9 mouse cellular contexts compared by ENCODE assay signal in genomic region chr9:107452552-107452951, GRCm38 (mm10). TPM values are rescaled to one million over a fixed set of nuclear protein-coding genes. Genes with fewer than 3 reads are reported as not detected.
DNase-seq lines count a peak whose midpoint lies in the region; ATAC-seq lines count a peak whose summit lies in the region.
"Had no signal": no experiment of that assay in that cellular context is flagged by ENCODE, and none has a peak within 500 bp of the region (broad histone marks: within the 10 kb centered on the region; RNA-seq: fewer than 3 reads in every experiment).

No protein-coding gene starts in this region.

- peak; percentile 25 for DNase-seq in liver
- no peak for DNase-seq in liver, embryonic 11.5 days (ENCODE audit: low spot score)
- DNase-seq in brain, adult 2 months (ENCODE audit: low read depth, low spot score) = peak; percentile 48
- DNase-seq in kidney, adult 9 months = peak; percentile 45
- no peak for DNase-seq in ovary, postnatal 10 days (ENCODE audit: low spot score)
- no peak for DNase-seq in right cerebral cortex, adult 18-20 months

- H3K9me3 ChIP-seq in liver, embryonic 11.5 days (ENCODE audit: control insufficient read depth, low read length) = no peaks in the 10 kb centered on the region
- H3K9me3 ChIP-seq in neural tube, embryonic 12.5 days = no peaks in the 10 kb centered on the region
- H3K9me3 ChIP-seq: embryonic facial prominence, embryonic 15.5 days; limb, embryonic 12.5 days had no signal

- H3K27ac ChIP-seq in liver, embryonic 11.5 days (ENCODE audit: low read depth, low read length) = no peak overlapping the region
- H3K27ac ChIP-seq in neural tube, embryonic 12.5 days = 0 out of 2 replicates have a peak overlapping the region, but pooled peaks have one; percentile 27
- H3K27ac ChIP-seq: embryonic facial prominence, embryonic 15.5 days; limb, embryonic 12.5 days had no signal

- no peak overlapping the region for H3K4me2 ChIP-seq in liver, embryonic 11.5 days
- no peak overlapping the region for H3K4me2 ChIP-seq in neural tube, embryonic 12.5 days (replicated peaks)
- H3K4me2 ChIP-seq: embryonic facial prominence, embryonic 15.5 days; limb, embryonic 12.5 days had no signal

- 12% methylated on average over 4 of the region's 4 CpGs for WGBS in liver, embryonic 11.5 days
- WGBS in neural tube, embryonic 12.5 days = 25% methylated on average over 4 of the region's 4 CpGs

- no peak for ATAC-seq in liver, embryonic 11.5 days (replicated peaks; ENCODE audit: low FRiP score)
- no peak for ATAC-seq in neural tube, embryonic 12.5 days (ENCODE audit: low FRiP score, low read depth)

- H3K4me3 ChIP-seq in liver, embryonic 11.5 days (ENCODE audit: low read depth, low read length) = no peak overlapping the region
- no peak overlapping the region for H3K4me3 ChIP-seq in neural tube, embryonic 12.5 days
- H3K4me3 ChIP-seq: embryonic facial prominence, embryonic 15.5 days; limb, embryonic 12.5 days had no signal

- H3K4me1 ChIP-seq in liver, embryonic 11.5 days (replicated peaks; ENCODE audit: control insufficient read depth, insufficient read depth, low read length) = 0 out of 2 replicates have a peak, but pooled peaks cover 2% of the 10 kb centered on the region
- peaks cover 35% of the 10 kb centered on the region for H3K4me1 ChIP-seq in neural tube, embryonic 12.5 days
- H3K4me1 ChIP-seq: embryonic facial prominence, embryonic 15.5 days had no signal

- H3K27me3 ChIP-seq in liver, embryonic 11.5 days (replicated peaks; ENCODE audit: control insufficient read depth, insufficient read depth, low read length) = peaks cover 34% of the 10 kb centered on the region
- 0 out of 2 replicates have a peak, but pooled peaks cover 2% of the 10 kb centered on the region for H3K27me3 ChIP-seq in neural tube, embryonic 12.5 days (replicated peaks)

- H3K9ac ChIP-seq in liver, embryonic 11.5 days (ENCODE audit: low read depth, low read length) = no peak overlapping the region
- no peak overlapping the region for H3K9ac ChIP-seq in neural tube, embryonic 12.5 days
- H3K9ac ChIP-seq: embryonic facial prominence, embryonic 15.5 days; limb, embryonic 12.5 days had no signal

- H3K36me3 ChIP-seq in liver, embryonic 11.5 days (ENCODE audit: control insufficient read depth, insufficient read depth, low read length) = no peaks in the 10 kb centered on the region
- no peaks in the 10 kb centered on the region for H3K36me3 ChIP-seq in neural tube, embryonic 12.5 days
- H3K36me3 ChIP-seq: embryonic facial prominence, embryonic 15.5 days; limb, embryonic 12.5 days had no signal

RNA-seq across cellular contexts. Expression of gene Cacna2d2, which starts 53.1 kb away (rescaled TPM):
- 0.13 and 0.18 TPM in 2 replicates for polyA plus RNA-seq in liver, embryonic 11.5 days (2014; fragmentation: Nextera tagmentation; extraction: Ambion mirVana)
- polyA plus RNA-seq in neural tube, embryonic 12.5 days (2016; fragmentation: Nextera tagmentation; extraction: Ambion mirVana) = 5.4 and 5.8 TPM in 2 replicates

Comparison
In these comparisons a context has a peak if more than half of its experiments do, and no peak if none do; other contexts are left out.
1. DNase-seq: peak in liver (single experiment), brain, adult 2 months (single experiment) and kidney, adult 9 months (single experiment); none in liver, embryonic 11.5 days (single experiment), ovary, postnatal 10 days (single experiment) and right cerebral cortex, adult 18-20 months (single experiment).